ENCODE assay signal across 15 mouse cellular contexts in genomic region chr10:89764457-89765121, GRCm38 (mm10). TPM values are rescaled to one million over a fixed set of nuclear protein-coding genes. Genes with fewer than 3 reads are reported as not detected.
A peak's percentile ranks its signal among the peaks of the same experiment; 100 is the strongest.
DNase-seq lines count a peak whose midpoint lies in the region; ATAC-seq and TF ChIP-seq lines count a peak whose summit lies in the region.
"Had no signal": no experiment of that assay in that cellular context is flagged by ENCODE, and none has a peak within 500 bp of the region (broad histone marks: within the 10 kb centered on the region; RNA-seq: fewer than 3 reads in every experiment).

No protein-coding gene starts in this region.

- H3K4me1 ChIP-seq in megakaryocyte, embryonic 14.5 days, result peaks cover 93% of the 10 kb centered on the region
- H3K4me1 ChIP-seq in embryonic fibroblast, embryonic 13.5 days (ENCODE audit: control insufficient read depth, insufficient read depth, low read length), result peaks cover 13% of the 10 kb centered on the region
- H3K4me1 ChIP-seq: embryonic facial prominence, embryonic 12.5 days; forebrain, embryonic 12.5 days; hindbrain, embryonic 10.5 days had no signal

- no peak for TF ChIP-seq POLR2A in embryonic fibroblast, embryonic 13.5 days (IDR thresholded peaks at IDR 0.05; ENCODE audit: low read depth, low read length)

- no peak for ATAC-seq in megakaryocyte, adult 5-6 weeks (ENCODE audit: poor library complexity, severe bottlenecking)
- ATAC-seq: intestine, postnatal 0 days had no signal

- peaks cover 40% of the 10 kb centered on the region for H3K36me3 ChIP-seq in megakaryocyte, embryonic 14.5 days (replicated peaks; ENCODE audit: low read length)
- H3K36me3 ChIP-seq: embryonic facial prominence, embryonic 12.5 days; forebrain, embryonic 12.5 days; hindbrain, embryonic 10.5 days had no signal

- no peak for TF ChIP-seq CTCF in embryonic fibroblast, embryonic 13.5 days (IDR thresholded peaks at IDR 0.05; ENCODE audit: borderline replicate concordance, insufficient read depth, low read length)
- no peak for TF ChIP-seq CTCF in gastrocnemius, adult 2 months (IDR thresholded peaks at IDR 0.05)

- no peaks in the 10 kb centered on the region for H3K9me3 ChIP-seq in megakaryocyte, embryonic 14.5 days
- H3K9me3 ChIP-seq: embryonic facial prominence, embryonic 12.5 days; forebrain, embryonic 12.5 days; hindbrain, embryonic 10.5 days had no signal

- peak overlapping the region; percentile 80 for H3K4me3 ChIP-seq in megakaryocyte, embryonic 14.5 days (replicated peaks)
- H3K4me3 ChIP-seq in embryonic fibroblast, embryonic 13.5 days (ENCODE audit: insufficient read depth, low read length), result no peak overlapping the region
- H3K4me3 ChIP-seq in gastrocnemius, adult 2 months, result no peak overlapping the region
- H3K4me3 ChIP-seq: embryonic facial prominence, embryonic 12.5 days; forebrain, embryonic 12.5 days; hindbrain, embryonic 10.5 days had no signal

- peak; percentile 40 for DNase-seq in heart, adult 11 months
- DNase-seq in heart, postnatal 4 days, result no peak
- DNase-seq in naive thymus-derived CD4-positive, alpha-beta T cell, adult 2 months (ENCODE audit: low read depth), result peak; percentile 41
- no peak for DNase-seq in gastrocnemius, adult 2 months
- DNase-seq in ovary, adult 18-20 months (ENCODE audit: low spot score), result no peak
- DNase-seq: cerebellum, postnatal 10 days; kidney, postnatal 36 days; lung, postnatal 4 days had no signal

- intact Hi-C loops in gastrocnemius, adult 2 months (cut with DNase I), result no loop called here

- H3K27me3 ChIP-seq in megakaryocyte, embryonic 14.5 days (replicated peaks), result no peaks in the 10 kb centered on the region
- H3K27me3 ChIP-seq: embryonic facial prominence, embryonic 12.5 days; forebrain, embryonic 12.5 days had no signal

- H3K27ac ChIP-seq in embryonic fibroblast, embryonic 13.5 days (ENCODE audit: insufficient read depth, low read length), result peak overlapping the region; percentile 86
- H3K27ac ChIP-seq in gastrocnemius, adult 2 months, result no peak overlapping the region
- H3K27ac ChIP-seq: embryonic facial prominence, embryonic 12.5 days; forebrain, embryonic 12.5 days; hindbrain, embryonic 10.5 days had no signal

RNA-seq across cellular contexts. Expression of gene Uhrf1bp1l, which starts 19.8 kb away (rescaled TPM):
- total RNA-seq in heart, postnatal 4 days (2021), result 10 to 100 TPM; 28.8 to 31.4 TPM
- polyA plus RNA-seq in megakaryocyte, embryonic 14.5 days (2012; ENCODE audit: insufficient read depth, low replicate concordance), result 4.0 and 12.3 TPM in 2 replicates
- 65.2 and 73.3 TPM in 2 replicates for total RNA-seq in megakaryocyte, adult 5-6 weeks (2015)
- 38.4 and 46.1 TPM in 2 replicates for total RNA-seq in megakaryocyte, adult 5-6 weeks (2017)
- 58.4 and 76.4 TPM in 2 replicates for polyA plus RNA-seq in embryonic fibroblast, embryonic 13.5 days (2011; ENCODE audit: insufficient read length, low read depth, missing spikeins)
- total RNA-seq in gastrocnemius, adult 2 months (2021), result 10 to 100 TPM; 19.3 to 20.1 TPM

RNA-seq across cellular contexts. Expression of gene Actr6, which starts 32.5 kb away (rescaled TPM):
- 1 to 10 TPM; 8.1 to 9.8 TPM for total RNA-seq in heart, postnatal 4 days (2021)
- 1.5 TPM in 1 of 2 replicates, not detected in the other for polyA plus RNA-seq in megakaryocyte, embryonic 14.5 days (2012; ENCODE audit: insufficient read depth, low replicate concordance)
- total RNA-seq in megakaryocyte, adult 5-6 weeks (2015), result 20.1 and 27.0 TPM in 2 replicates
- 12.1 and 14.8 TPM in 2 replicates for total RNA-seq in megakaryocyte, adult 5-6 weeks (2017)
- polyA plus RNA-seq in embryonic fibroblast, embryonic 13.5 days (2011; ENCODE audit: insufficient read length, low read depth, missing spikeins), result 12.5 and 13.4 TPM in 2 replicates
- total RNA-seq in gastrocnemius, adult 2 months (2021), result 1 to 10 TPM; 5.2 to 8.8 TPM

Comparison
In these comparisons a context has a peak if more than half of its experiments do, and no peak if none do; other contexts are left out.
1. DNase-seq: peak in heart, adult 11 months (single experiment) and naive thymus-derived CD4-positive, alpha-beta T cell, adult 2 months (single experiment); none in heart, postnatal 4 days (single experiment), gastrocnemius, adult 2 months (single experiment) and ovary, adult 18-20 months (single experiment).